Mouse (Mus musculus) stomach, embryonic 16.5 days (tissue): ENCODE measurements at regions not wholly inside any gene's neighbourhood (a gene's known extent, or its start where the extent isn't known, plus 50 kb on each side); places are given as distances from the start of the nearest gene placed in this dataset.

Experiments used
- ATAC-seq: fragments of 200-750 bp; cut with Nextera tagmentation; 2 replicates; pipeline ENCODE4 v1.8.0; 2017; ENCODE audit warnings: moderate number of reproducible peaks, moderate TSS enrichment; ENCODE audit not compliant: insufficient read depth, low FRiP score
- H3K27ac ChIP-seq: fragments of 300-500 bp; sonication (generic); 2 replicates; pipeline ENCODE4 v1.5.1; 2014; ENCODE audit warnings: low read length
- H3K27me3 ChIP-seq: fragments of 300-500 bp; sonication (generic); 2 replicates; pipeline ENCODE4 v1.6.1; 2014; ENCODE audit warnings: low read length, control low read depth, mixed read lengths; ENCODE audit not compliant: control insufficient read depth, insufficient read depth
- H3K36me3 ChIP-seq: fragments of 300-500 bp; sonication (generic); 2 replicates; pipeline ENCODE4 v1.6.1; 2014; ENCODE audit warnings: low read length; ENCODE audit not compliant: control insufficient read depth, insufficient read depth
- H3K4me1 ChIP-seq: fragments of 300-500 bp; sonication (generic); 2 replicates; pipeline ENCODE4 v1.6.1; 2014; ENCODE audit warnings: low read length, control low read depth, mixed read lengths; ENCODE audit not compliant: control insufficient read depth, insufficient read depth
- H3K4me2 ChIP-seq: fragments of 300-500 bp; sonication (generic); 2 replicates; pipeline ENCODE4 v1.6.1; 2014; ENCODE audit warnings: low read depth, low read length, mixed read lengths
- H3K4me3 ChIP-seq: fragments of 300-500 bp; sonication (generic); replicated peaks from 2 replicates; pipeline ENCODE4 v1.5.1; 2014; ENCODE audit warnings: mild to moderate bottlenecking, low read length
- H3K9ac ChIP-seq: fragments of 300-500 bp; sonication (generic); 2 replicates; pipeline ENCODE4 v1.6.1; 2014; ENCODE audit warnings: low read length
- H3K9me3 ChIP-seq: fragments of 300-500 bp; sonication (generic); replicated peaks from 2 replicates; pipeline ENCODE4 v1.6.1; 2016; ENCODE audit warnings: low read length, control low read depth; ENCODE audit not compliant: control insufficient read depth
- WGBS: fragments of 180-500 bp; shearing (Covaris S2); extraction: QIAGEN DNeasy Blood & Tissue Kit; methylation state at CpG from one replicate; pipeline ENCODE4 v1.1.7; 2014; 5-methylcytosine and 5-hydroxymethylcytosine counted together

DNA sequence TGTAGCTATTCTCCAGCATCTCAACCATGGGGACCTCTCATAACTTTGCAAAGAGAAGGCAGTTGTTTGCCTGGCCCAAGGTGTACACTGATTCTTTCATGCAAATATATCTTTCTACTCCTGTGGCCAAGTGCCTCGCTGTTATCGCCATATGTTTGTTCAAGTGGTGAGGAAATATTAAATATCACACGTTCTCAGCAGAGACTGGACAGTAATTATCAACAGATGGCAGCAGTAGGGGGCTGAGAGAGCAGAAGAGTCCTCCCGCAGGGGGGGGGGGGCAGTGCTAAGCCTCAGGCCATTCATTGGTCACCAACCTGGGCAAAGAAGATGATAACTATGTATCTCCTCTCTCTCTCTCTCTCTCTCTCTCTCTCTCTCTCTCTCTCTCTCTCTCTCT lies 337.6 kb downstream of the Rab28 start:
- Histone ChIP-seq H3K4me1 (no peaks in the 10 kb centered on the region), H3K9ac (no peak overlapping the region), H3K4me2 (no peak overlapping the region), H3K36me3 (no peaks in the 10 kb centered on the region), H3K9me3 (no peaks in the 10 kb centered on the region), H3K27me3 (no peaks in the 10 kb centered on the region), H3K4me3 (no peak overlapping the region), H3K27ac (no peak overlapping the region)
- 42% methylated on average over 4 of the region's 4 CpGs for WGBS
- no peak for ATAC-seq

DNA sequence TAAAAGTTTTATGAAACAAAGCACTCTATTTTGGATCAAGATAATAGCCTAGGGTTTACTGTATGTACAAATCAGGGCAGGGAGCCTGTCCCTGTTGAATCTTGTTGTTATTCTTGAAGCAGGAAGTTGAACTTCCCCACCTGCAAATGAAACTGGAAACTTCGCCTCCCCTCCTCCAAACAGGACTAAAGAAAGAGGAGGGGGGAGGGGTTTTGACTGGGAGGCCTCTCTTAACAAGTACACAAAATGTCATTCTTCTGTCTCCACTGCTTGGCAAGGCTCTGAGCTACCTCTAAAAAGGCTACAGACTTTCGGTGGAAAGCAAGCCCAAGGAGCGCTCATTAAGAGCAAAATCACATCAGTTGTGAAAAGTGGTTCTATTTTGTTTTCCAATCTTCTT lies 338.1 kb downstream of the Rab28 start:
- H3K9ac ChIP-seq, result no peak overlapping the region
- no peak for ATAC-seq

GRCm38 (mm10) chr5:41365883-41366282 lies 342.1 kb downstream of the Rab28 start:
- ATAC-seq, result no peak
- 75% methylated on average over 4 of the region's 4 CpGs for WGBS
- H3K27ac ChIP-seq, result no peak overlapping the region
- H3K9me3 ChIP-seq, result no peaks in the 10 kb centered on the region
- H3K9ac ChIP-seq, result no peak overlapping the region
- H3K27me3 ChIP-seq, result no peaks in the 10 kb centered on the region
- H3K4me1 ChIP-seq, result no peaks in the 10 kb centered on the region
- H3K4me2 ChIP-seq, result no peak overlapping the region
- H3K4me3 ChIP-seq, result no peak overlapping the region
- H3K36me3 ChIP-seq, result no peaks in the 10 kb centered on the region

More for the DNA sequence above, 338.1 kb downstream of the Rab28 start:
- Histone ChIP-seq H3K4me2 (no peak overlapping the region), H3K36me3 (no peaks in the 10 kb centered on the region), H3K27ac (no peak overlapping the region), H3K27me3 (no peaks in the 10 kb centered on the region), H3K4me3 (no peak overlapping the region), H3K4me1 (no peaks in the 10 kb centered on the region), H3K9me3 (no peaks in the 10 kb centered on the region)
- WGBS, result 45% methylated on average over 3 of the region's 3 CpGs

DNA sequence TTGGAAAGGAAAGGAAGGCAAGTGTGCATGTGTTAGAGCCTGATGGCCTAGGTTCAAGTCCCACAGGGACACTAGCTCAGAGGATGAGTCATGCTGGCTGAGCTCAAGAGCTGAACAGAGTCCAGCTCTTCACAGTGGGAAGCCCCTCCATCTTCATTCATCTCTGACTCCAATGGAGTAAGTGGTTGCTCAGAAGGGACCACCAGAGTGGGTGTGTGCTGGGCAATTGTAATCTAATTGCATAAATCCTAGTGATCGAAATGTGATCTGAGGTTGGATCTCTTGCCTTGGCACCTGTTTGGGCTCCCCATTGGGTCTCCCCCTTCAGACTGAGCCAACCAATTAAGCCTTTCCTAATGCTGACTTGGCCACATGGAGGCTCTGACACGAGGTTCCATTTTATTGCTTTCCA lies 359.5 kb downstream of the Rab28 start:
- no peak for ATAC-seq
- 84% methylated on average over 2 of the region's 2 CpGs for WGBS
- Histone ChIP-seq H3K9ac (no peak overlapping the region), H3K4me1 (no peaks in the 10 kb centered on the region), H3K27me3 (no peaks in the 10 kb centered on the region), H3K4me3 (no peak overlapping the region), H3K4me2 (no peak overlapping the region), H3K36me3 (no peaks in the 10 kb centered on the region), H3K27ac (no peak overlapping the region), H3K9me3 (no peaks in the 10 kb centered on the region)

DNA sequence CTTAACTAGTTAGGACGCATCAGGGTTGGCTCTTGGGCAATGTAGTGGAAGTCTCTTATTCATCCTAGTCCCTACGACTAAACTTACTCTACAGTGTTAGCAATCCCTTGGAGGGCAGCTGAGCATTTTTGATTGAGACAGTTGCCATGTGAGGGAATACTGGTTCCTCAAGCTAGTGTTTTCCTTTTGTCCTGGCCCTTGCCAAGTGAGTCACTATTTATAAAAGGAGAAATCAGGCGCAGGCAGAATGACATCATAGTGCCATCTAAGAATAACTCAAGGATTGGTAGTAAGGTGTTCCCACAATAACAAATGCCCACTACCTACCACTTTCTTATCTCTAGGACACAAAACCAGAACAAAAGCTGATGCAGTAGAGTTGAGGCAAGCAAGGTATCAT lies 360.5 kb downstream of the Rab28 start:
- Histone ChIP-seq H3K9ac (no peak overlapping the region), H3K4me1 (no peaks in the 10 kb centered on the region), H3K9me3 (no peaks in the 10 kb centered on the region), H3K27me3 (no peaks in the 10 kb centered on the region), H3K4me2 (no peak overlapping the region), H3K4me3 (no peak overlapping the region), H3K36me3 (no peaks in the 10 kb centered on the region), H3K27ac (no peak overlapping the region)
- no peak for ATAC-seq
- WGBS, result 84% methylated on average over 3 of the region's 3 CpGs

- no peak overlapping the region for H3K9ac ChIP-seq
- H3K4me2 ChIP-seq, result no peak overlapping the region
- H3K4me1 ChIP-seq, result no peaks in the 10 kb centered on the region
- H3K9me3 ChIP-seq, result no peaks in the 10 kb centered on the region
- no peak overlapping the region for H3K27ac ChIP-seq
- ATAC-seq, result no peak
- no peak overlapping the region for H3K4me3 ChIP-seq
- no peaks in the 10 kb centered on the region for H3K27me3 ChIP-seq
- no peaks in the 10 kb centered on the region for H3K36me3 ChIP-seq
- WGBS, result 74% methylated on average over 1 of the region's 1 CpGs
Measured at GRCm38 (mm10) chr5:41340581-41340980, 367.4 kb downstream of the Rab28 start.

DNA sequence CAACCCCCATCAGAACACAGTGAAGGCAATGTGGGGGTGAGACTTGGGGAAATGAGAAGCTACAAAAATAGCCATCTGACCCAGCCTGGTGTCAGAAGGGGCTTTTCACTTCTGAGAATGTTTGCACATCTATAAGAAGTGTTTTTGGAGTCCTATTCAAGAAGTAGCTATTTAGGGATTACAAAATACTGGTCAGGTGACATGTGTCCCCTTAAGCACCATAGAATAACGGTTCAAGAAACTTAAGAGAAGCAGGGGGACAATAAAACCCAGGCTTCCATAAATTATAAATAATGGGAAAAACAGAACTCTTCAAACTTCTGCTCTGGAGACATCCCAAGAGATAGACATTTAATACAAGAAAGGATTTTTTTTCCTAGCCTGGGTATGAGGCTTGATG lies 411.5 kb downstream of the Rab28 start:
- no peak overlapping the region for H3K4me3 ChIP-seq
- no peaks in the 10 kb centered on the region for H3K9me3 ChIP-seq
- H3K9ac ChIP-seq, result no peak overlapping the region
- ATAC-seq, result no peak
- H3K36me3 ChIP-seq, result no peaks in the 10 kb centered on the region
- no peak overlapping the region for H3K4me2 ChIP-seq
- no peaks in the 10 kb centered on the region for H3K4me1 ChIP-seq
- WGBS, result 68% methylated on average over 1 of the region's 1 CpGs
- no peak overlapping the region for H3K27ac ChIP-seq
- H3K27me3 ChIP-seq, result no peaks in the 10 kb centered on the region

DNA sequence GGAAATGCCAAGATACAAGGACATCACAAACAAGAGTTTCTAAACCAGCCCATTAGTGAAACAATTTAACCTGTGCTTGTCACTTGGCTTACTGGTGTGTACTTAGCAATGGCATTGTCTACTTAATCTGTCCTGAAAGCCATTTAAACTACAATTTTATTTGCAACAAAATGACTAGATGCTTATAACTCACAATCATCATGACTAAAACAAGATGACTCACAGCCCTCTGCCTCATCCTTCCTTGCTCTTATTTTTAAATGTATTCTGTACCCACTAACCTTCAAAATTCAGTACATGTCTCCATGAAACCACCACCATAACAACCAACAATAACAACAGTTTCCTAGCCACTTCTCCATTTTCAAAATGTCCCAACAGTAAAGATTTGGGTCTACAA lies 441.2 kb downstream of the Rab28 start:
- Histone ChIP-seq H3K27me3 (no peaks in the 10 kb centered on the region), H3K4me1 (no peaks in the 10 kb centered on the region), H3K36me3 (no peaks in the 10 kb centered on the region), H3K9me3 (no peaks in the 10 kb centered on the region), H3K9ac (no peak overlapping the region), H3K4me2 (no peak overlapping the region), H3K4me3 (no peak overlapping the region), H3K27ac (no peak overlapping the region)
- ATAC-seq, result no peak

DNA sequence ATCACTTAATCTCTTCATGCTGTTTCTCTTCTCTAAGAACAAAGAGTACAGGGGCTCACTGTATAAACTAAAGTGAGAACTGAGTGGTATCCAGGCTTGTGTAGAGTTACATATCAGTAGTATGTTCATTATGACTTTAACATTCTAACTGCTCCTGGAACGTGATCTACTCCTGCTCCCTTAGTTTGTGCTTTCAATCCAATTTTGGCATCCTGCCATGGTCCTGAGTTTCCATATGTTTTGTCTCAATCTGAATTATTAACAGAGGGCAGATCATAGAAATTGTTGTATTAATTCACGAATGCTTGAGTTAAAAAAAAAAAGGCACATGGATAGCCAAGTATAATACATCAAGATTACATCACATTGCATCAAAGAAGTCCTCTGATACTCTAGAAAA lies 441.6 kb downstream of the Rab28 start:
- no peaks in the 10 kb centered on the region for H3K36me3 ChIP-seq
- no peaks in the 10 kb centered on the region for H3K4me1 ChIP-seq
- H3K27ac ChIP-seq, result no peak overlapping the region
- H3K27me3 ChIP-seq, result no peaks in the 10 kb centered on the region
- H3K4me2 ChIP-seq, result no peak overlapping the region
- no peak overlapping the region for H3K9ac ChIP-seq
- H3K4me3 ChIP-seq, result no peak overlapping the region
- 19% methylated on average over 2 of the region's 2 CpGs for WGBS
- no peaks in the 10 kb centered on the region for H3K9me3 ChIP-seq
- no peak for ATAC-seq

GRCm38 (mm10) chr5:41261654-41262237 lies 446.2 kb downstream of the Rab28 start:
- ATAC-seq, result no peak
- H3K4me3 ChIP-seq, result no peak overlapping the region
- no peak overlapping the region for H3K9ac ChIP-seq
- H3K4me2 ChIP-seq, result no peak overlapping the region
- no peaks in the 10 kb centered on the region for H3K4me1 ChIP-seq
- 53% methylated on average over 5 of the region's 5 CpGs for whole genome bisulfite sequencing
- no peak overlapping the region for H3K27ac ChIP-seq
- no peaks in the 10 kb centered on the region for H3K9me3 ChIP-seq
- no peaks in the 10 kb centered on the region for H3K36me3 ChIP-seq
- no peaks in the 10 kb centered on the region for H3K27me3 ChIP-seq
